ENCODE assay signal across 9 mouse cellular contexts in the genomic region with DNA sequence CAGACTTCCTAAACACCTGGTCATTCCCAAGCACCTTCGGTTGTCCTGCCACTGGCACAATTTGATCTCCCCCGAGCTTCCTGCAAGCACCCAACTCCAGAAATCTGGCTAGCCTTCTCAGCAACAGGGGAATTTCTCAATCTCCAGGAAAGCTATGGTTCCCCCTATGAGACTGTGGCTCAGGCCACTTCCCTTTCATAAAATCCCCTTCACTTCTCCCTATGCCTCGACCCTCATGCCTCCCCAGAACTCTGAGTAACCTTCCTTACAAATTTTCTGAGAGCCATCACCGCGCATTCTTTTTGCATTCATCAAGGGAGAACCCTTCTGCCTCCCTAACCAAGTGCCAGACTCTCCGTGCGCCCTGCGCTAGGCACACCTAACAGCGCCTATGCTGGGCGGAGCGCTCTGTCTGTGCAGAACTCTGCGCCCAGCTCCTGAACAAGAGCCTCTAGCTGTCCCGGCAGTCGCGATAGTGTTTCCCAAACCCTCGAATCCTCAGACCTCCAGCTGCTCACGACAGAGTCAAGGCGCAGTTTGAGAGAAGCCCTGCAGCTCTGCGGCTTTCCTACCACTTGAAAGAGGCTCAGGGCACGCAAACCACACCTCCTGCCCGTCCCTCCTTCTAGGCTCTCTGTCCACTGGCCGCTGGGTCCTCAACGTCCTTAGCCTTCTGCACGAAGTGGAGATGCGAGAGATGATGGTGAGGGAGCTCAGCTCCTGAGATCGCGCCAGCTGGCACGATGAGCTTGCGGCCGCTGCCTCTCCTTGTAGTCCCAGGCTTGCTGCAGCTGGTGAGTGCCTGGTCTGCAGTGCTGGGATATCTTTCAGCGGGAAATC. TPM values are rescaled to one million over a fixed set of nuclear protein-coding genes. Genes with fewer than 3 reads are reported as not detected.
DNase-seq lines count a peak whose midpoint lies in the region; ATAC-seq and TF ChIP-seq lines count a peak whose summit lies in the region.
"Had no signal": no experiment of that assay in that cellular context is flagged by ENCODE, and none has a peak within 500 bp of the region (broad histone marks: within the 10 kb centered on the region; RNA-seq: fewer than 3 reads in every experiment).

A gene (plus strand): TSS at position 501 of the 840 bp plus-strand sequence.

- ATAC-seq in forebrain, postnatal 0 days, result peak; percentile 80
- peak; percentile 69 for ATAC-seq in midbrain, embryonic 14.5 days (ENCODE audit: low FRiP score, low TSS enrichment)

- H3K4me2 ChIP-seq in forebrain, postnatal 0 days (ENCODE audit: low read depth), result peak within 1 kb of the TSS; percentile 72
- H3K4me2 ChIP-seq in midbrain, embryonic 14.5 days (ENCODE audit: low read length), result peak within 1 kb of the TSS; percentile 74

- peak; percentile 60 to 71 for DNase-seq in cerebellum, postnatal 10 days
- DNase-seq in cerebellum, adult 9-11 months, result no peak
- peak; percentile 50 for DNase-seq in forebrain, postnatal 0 days
- DNase-seq in layer of hippocampus, adult 9-10 months (ENCODE audit: low spot score), result peak; percentile 1
- DNase-seq in midbrain, embryonic 14.5 days, result peak; percentile 58
- no peak for DNase-seq in thymus, adult 2 months
- no peak for DNase-seq in cerebellum, adult 8-10 months

- WGBS in forebrain, postnatal 0 days, result 4% methylated on average over 31 of the region's 31 CpGs
- WGBS in midbrain, embryonic 14.5 days, result 3% methylated on average over 31 of the region's 31 CpGs
- WGBS in thymus, adult 2 months, result 10% methylated on average over 31 of the region's 31 CpGs

- no peak for TF ChIP-seq CTCF in E14TG2a.4 (conservative IDR thresholded peaks at IDR 0.05; ENCODE audit: low read length)
- TF ChIP-seq CTCF in forebrain, postnatal 0 days (IDR thresholded peaks at IDR 0.05; ENCODE audit: low read depth), result no peak
- TF ChIP-seq CTCF in thymus, adult 2 months (IDR thresholded peaks at IDR 0.05; ENCODE audit: borderline replicate concordance, control insufficient read depth, extremely low read depth, insufficient read depth, low read length, poor library complexity), result no peak

- no peak for TF ChIP-seq POLR2A in thymus, adult 2 months (IDR thresholded peaks at IDR 0.05; ENCODE audit: control insufficient read depth, extremely low read depth, insufficient read depth, low read length, poor library complexity)

- H3K27ac ChIP-seq in forebrain, postnatal 0 days (ENCODE audit: low read depth, low read length), result peak within 1 kb of the TSS; percentile 58
- no peak within 1 kb of the TSS for H3K27ac ChIP-seq in midbrain, embryonic 14.5 days (replicated peaks; ENCODE audit: low read depth, low read length)
- no peak within 1 kb of the TSS for H3K27ac ChIP-seq in thymus, adult 2 months (ENCODE audit: control insufficient read depth, insufficient read depth, low read length)

- H3K9me3 ChIP-seq in E14TG2a.4 (ENCODE audit: low read length), result no peaks in the 10 kb centered on the region
- no peaks in the 10 kb centered on the region for H3K9me3 ChIP-seq in forebrain, postnatal 0 days (ENCODE audit: low read length)
- H3K9me3 ChIP-seq in midbrain, embryonic 14.5 days (ENCODE audit: control insufficient read depth, low read length), result no peaks in the 10 kb centered on the region

- peaks cover 17% of the 10 kb centered on the region for H3K27me3 ChIP-seq in E14TG2a.4 (ENCODE audit: insufficient read depth, low read length)
- H3K27me3 ChIP-seq in forebrain, postnatal 0 days (ENCODE audit: insufficient read depth, low read length), result no peaks in the 10 kb centered on the region
- 0 out of 2 replicates have a peak, but pooled peaks cover 3% of the 10 kb centered on the region for H3K27me3 ChIP-seq in midbrain, embryonic 14.5 days (ENCODE audit: control insufficient read depth, insufficient read depth, low read length)
- no peaks in the 10 kb centered on the region; the same call in 1 of the 2 replicates for H3K27me3 ChIP-seq in thymus, adult 2 months (ENCODE audit: control insufficient read depth, insufficient read depth, low read length)

- H3K4me3 ChIP-seq in E14TG2a.4 (replicated peaks; ENCODE audit: low read length), result peak within 1 kb of the TSS; percentile 77
- H3K4me3 ChIP-seq in forebrain, postnatal 0 days (ENCODE audit: low read depth, low read length), result peak within 1 kb of the TSS; percentile 42
- H3K4me3 ChIP-seq in midbrain, embryonic 14.5 days (replicated peaks; ENCODE audit: low read depth, low read length), result peak within 1 kb of the TSS; percentile 39
- H3K4me3 ChIP-seq in thymus, adult 2 months (ENCODE audit: control insufficient read depth, insufficient read depth, low read length), result no peak within 1 kb of the TSS

- peak within 1 kb of the TSS; percentile 53 for H3K9ac ChIP-seq in forebrain, postnatal 0 days
- H3K9ac ChIP-seq in midbrain, embryonic 14.5 days (replicated peaks; ENCODE audit: low read length), result peak within 1 kb of the TSS; percentile 44

- H3K36me3 ChIP-seq in E14TG2a.4 (ENCODE audit: insufficient read depth, low read length), result no peaks in the 10 kb centered on the region
- no peaks in the 10 kb centered on the region for H3K36me3 ChIP-seq in forebrain, postnatal 0 days (ENCODE audit: insufficient read depth)
- no peaks in the 10 kb centered on the region for H3K36me3 ChIP-seq in midbrain, embryonic 14.5 days (ENCODE audit: control insufficient read depth, insufficient read depth, low read length)
- H3K36me3 ChIP-seq in thymus, adult 2 months (ENCODE audit: control insufficient read depth, insufficient read depth, low read length), result no peaks in the 10 kb centered on the region

- H3K4me1 ChIP-seq in E14TG2a.4 (replicated peaks; ENCODE audit: low read depth, low read length), result peaks cover 12% of the 10 kb centered on the region
- H3K4me1 ChIP-seq in forebrain, postnatal 0 days (ENCODE audit: insufficient read depth), result no peaks in the 10 kb centered on the region
- no peaks in the 10 kb centered on the region for H3K4me1 ChIP-seq in midbrain, embryonic 14.5 days (ENCODE audit: control insufficient read depth, insufficient read depth, low read length)
- H3K4me1 ChIP-seq in thymus, adult 2 months (replicated peaks; ENCODE audit: control insufficient read depth, insufficient read depth, low read length), result no peaks in the 10 kb centered on the region

RNA-seq across cellular contexts. Expression of the gene that starts here (rescaled TPM):
- 6.2 and 6.7 TPM in 2 replicates for total RNA-seq in forebrain, postnatal 0 days (2014; rRNA removed)
- polyA plus RNA-seq in forebrain, postnatal 0 days (2015; fragmentation: Nextera tagmentation; extraction: Ambion mirVana), result 6.1 and 6.4 TPM in 2 replicates
- 0.27 and 0.39 TPM in 2 replicates for polyA plus RNA-seq in midbrain, embryonic 14.5 days (2014; fragmentation: Nextera tagmentation; extraction: Ambion mirVana)
- not detected in 2 replicates for polyA plus RNA-seq in thymus, adult 2 months (2012; rRNA removed)
- total RNA-seq: neutrophil, adult 5-6 weeks had no signal

Comparison
In these comparisons a context has a peak if more than half of its experiments do, and no peak if none do; other contexts are left out.
1. DNase-seq: peak in cerebellum, postnatal 10 days (2 of 2), forebrain, postnatal 0 days (single experiment) and layer of hippocampus, adult 9-10 months (single experiment); none in cerebellum, adult 9-11 months (single experiment), thymus, adult 2 months (single experiment) and cerebellum, adult 8-10 months (single experiment).
2. Peak in DNase-seq, ATAC-seq, H3K4me3 ChIP-seq, H3K9ac ChIP-seq and H3K4me2 ChIP-seq in midbrain, embryonic 14.5 days; RNA of the gene not detected or under 1 TPM.